Mouse (Mus musculus): ENCODE measurements around the gene Metap2.

- no peak for TF ChIP-seq CTCF (IDR thresholded peaks at IDR 0.05; ENCODE audit: extremely low read depth, insufficient read depth, low read length)
- no peak for TF ChIP-seq POLR2A (IDR thresholded peaks at IDR 0.05; ENCODE audit: extremely low read depth, insufficient read depth, low read length)
These were observed 5.9 kb downstream of the Metap2 start for GRCm38 (mm10) chr10:93891031-93891430.
